Mouse (Mus musculus): ENCODE data around the gene Plxnb1.

Gene Plxnb1

DNA sequence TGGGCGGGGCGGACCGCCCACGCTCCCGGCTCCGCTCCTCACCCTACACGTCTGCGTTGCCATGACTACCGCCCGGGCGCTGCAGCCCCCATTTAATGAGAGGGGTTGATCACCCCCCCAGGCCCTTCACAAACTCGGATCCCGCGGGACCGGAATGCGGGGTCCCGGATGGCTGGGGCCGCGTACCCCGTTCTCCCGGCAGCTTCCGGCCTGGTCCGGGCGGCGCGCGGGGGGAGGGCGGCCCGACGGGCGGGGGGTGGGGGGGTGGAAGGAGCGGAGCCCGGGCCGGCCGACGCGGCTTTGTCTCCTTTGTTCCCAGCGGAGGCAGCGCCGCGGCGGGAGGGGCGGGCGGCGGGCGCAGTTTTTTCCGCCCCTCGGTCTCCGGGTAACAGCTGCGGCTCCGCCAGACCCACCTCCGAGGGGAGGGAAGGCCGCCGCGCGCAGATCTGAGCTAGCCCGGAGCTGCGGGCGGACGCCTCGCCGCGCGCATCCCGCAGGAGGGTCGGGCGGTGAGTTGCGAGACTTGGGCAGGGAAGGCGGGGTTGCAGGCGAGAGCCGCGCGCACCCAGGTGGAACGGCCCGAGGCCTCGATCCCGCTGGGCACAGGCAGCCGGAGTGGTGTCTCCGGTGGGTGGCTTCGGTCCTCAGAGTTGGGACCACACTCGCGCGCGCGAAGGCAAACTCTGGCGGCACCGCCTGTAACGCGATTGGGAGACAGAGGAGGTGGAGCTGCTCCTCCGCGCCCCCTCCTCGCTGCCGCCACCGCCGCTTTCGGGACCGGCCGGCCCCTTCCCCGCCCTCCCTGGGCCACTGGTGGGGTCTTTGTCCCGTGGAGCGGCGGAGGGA, at the start of gene Plxnb1:
Plxnb1 (plus strand) TSS at position 253 of the 846 bp plus-strand sequence.
- DNase-seq (ENCODE audit: extremely low spot score, low spot score) = peak; percentile 87

- peak; percentile 45 for DNase-seq (ENCODE audit: extremely low spot score, low spot score)
These were observed 48.9 kb upstream of the Plxnb1 start for GRCm38 (mm10) chr9:109046306-109046705.

- DNase-seq (ENCODE audit: extremely low spot score, low spot score) = no peak
These were observed 45.9 kb upstream of the Plxnb1 start for GRCm38 (mm10) chr9:109049316-109049715.

- no peak for DNase-seq (ENCODE audit: extremely low spot score, low spot score)
These were observed 45.1 kb upstream of the Plxnb1 start for GRCm38 (mm10) chr9:109049996-109050673.

GRCm38 (mm10) chr9:109050674-109050997, 44.6 kb upstream of the Plxnb1 start:
- DNase-seq (ENCODE audit: extremely low spot score, low spot score) = no peak

GRCm38 (mm10) chr9:109051011-109051501, 44.1 kb upstream of the Plxnb1 start:
- no peak for DNase-seq (ENCODE audit: extremely low spot score, low spot score)

GRCm38 (mm10) chr9:109051651-109052489, 43.3 kb upstream of the Plxnb1 start:
- DNase-seq (ENCODE audit: extremely low spot score, low spot score) = no peak

DNA sequence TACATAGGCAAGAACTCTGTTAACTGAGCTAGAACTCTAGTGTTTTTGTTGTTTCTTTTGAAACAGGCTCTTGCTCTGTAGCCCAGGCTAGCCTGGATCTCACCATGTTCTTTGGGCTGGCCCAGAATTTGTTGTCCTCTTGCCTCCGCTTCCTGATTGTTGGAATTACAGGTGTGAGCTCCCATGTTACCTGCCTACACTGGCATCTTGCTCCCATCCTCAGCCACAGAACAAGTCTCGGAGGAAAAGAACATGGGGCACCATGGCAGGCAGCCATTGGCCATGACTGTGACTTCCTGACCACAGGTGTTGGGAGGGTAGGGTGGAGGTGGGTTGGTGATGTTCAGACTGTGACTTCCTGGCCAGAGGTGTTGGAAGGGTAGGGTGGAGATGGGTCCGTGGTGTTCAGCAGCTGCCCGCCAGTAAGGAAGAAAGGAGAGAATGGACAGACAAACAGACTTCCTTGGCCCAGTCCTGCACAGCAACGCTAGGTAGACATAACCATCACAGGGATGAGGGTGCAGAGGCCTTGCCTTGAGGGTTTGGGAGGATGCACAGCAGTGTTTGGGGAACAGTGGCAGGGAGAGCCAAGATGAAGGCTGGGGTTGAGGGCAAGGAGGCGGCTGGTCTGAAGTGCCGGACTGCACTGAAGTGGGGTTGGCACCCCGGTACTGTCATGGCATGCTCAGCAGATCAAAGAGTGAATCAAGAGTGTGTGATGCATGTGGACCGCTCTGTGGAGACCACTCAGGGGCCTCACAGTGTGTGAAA, 42.5 kb upstream of the Plxnb1 start:
- no peak for DNase-seq (ENCODE audit: extremely low spot score, low spot score)

DNA sequence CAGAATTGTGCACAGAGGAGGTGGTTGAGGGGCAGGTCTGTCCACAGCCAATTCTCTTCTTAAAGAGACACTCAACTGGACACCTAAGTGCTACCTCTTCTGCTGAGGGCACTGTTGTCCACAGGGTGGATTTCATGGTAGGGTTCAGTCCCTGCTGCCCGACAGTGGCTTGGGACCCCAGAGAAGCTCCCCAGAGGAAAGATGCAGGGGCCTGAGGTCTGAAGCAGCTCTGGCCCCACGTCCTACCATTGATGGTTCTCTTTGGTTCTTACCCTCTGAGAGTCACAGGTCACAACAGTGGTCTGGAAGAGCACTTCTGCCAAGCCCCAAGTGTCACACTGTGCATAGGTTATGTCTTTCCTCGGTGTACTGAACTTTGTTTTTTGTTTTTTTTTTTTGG, 41.8 kb upstream of the Plxnb1 start:
- no peak for DNase-seq (ENCODE audit: extremely low spot score, low spot score)

DNA sequence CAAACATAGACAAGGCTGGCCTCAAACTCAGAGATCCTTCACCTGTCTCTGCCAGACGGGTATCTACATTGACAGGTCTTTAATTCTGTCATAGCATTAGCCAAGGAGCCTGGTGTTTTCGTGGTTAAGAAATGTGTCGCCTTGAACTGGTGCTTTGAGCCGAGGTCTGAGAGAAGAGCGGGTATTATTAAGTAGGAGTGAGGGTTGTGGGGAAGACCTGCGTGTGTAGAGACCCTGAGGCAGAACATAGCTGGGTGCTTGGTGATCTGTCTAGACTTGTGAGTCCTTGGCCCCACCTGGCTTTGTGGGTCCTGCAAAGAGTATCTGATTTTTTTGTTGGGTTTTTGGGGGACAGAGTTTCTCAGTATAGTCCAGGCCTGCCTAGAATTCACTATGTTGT, 41.3 kb upstream of the Plxnb1 start:
- DNase-seq (ENCODE audit: extremely low spot score, low spot score) = no peak

DNA sequence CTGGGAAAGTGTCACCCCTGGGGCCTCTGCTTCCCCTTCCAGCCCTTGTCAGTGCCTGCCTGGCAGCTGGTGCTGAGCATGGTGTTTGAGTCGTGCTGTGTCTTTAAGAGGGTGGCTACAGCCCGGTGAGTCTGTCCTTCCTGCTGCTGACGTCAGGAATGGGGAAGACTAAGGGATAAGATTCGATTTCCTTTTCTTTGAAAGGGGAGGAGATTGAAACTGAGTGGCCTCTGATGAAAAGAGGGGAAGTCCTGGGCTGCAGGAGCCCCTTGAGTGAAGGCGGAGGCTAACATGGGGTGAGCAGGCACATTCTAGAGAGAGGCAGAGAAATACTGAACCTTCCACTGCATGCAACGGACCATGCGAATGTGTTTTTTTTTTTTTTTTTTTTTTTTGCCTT, 40.5 kb upstream of the Plxnb1 start:
- DNase-seq (ENCODE audit: extremely low spot score, low spot score) = peak; percentile 42

DNA sequence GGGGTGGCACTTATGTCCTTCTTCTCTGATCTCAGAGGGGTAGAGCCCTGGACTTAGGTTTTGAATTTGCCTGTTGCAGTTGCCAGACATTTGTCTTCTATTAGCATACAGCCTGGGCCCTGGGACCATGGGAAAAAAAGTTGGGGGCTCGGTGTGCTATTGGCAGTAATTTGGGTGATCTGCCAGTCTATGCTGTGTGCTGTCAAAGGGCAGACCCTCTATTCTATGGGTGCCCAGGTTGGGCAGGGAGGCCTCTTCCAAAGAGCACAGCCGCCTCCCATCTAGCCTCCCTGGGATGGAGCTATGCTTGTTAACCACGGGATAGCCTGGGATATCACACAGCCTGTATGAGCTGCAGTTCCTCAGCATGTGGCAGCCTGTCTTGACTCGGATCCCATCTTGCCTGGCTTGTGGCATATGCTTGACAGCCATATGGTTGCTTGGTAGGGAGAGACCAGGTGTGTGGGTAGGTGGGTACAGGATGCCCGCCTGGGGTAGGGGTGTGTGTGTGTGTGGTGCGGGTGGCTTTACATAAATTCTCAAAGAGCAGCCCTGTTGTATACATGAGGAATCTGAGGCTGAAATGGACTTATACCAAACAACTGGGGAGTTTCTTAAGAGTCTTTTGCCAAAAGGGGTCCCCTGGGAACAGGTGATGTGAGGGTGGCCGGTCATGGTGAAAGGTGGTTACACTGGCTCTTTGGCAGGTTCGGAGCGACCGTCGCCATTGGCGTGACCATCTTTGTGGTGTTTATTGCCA, 39.7 kb upstream of the Plxnb1 start:
- no peak for DNase-seq (ENCODE audit: extremely low spot score, low spot score)

GRCm38 (mm10) chr9:109056081-109056690, 39.0 kb upstream of the Plxnb1 start:
- no peak for DNase-seq (ENCODE audit: extremely low spot score, low spot score)

- no peak for DNase-seq (ENCODE audit: extremely low spot score, low spot score)
These were observed 38.3 kb upstream of the Plxnb1 start for GRCm38 (mm10) chr9:109056916-109057315.

- DNase-seq (ENCODE audit: extremely low spot score, low spot score) = no peak
These were observed 37.6 kb upstream of the Plxnb1 start for GRCm38 (mm10) chr9:109057543-109057942.

- no peak for DNase-seq (ENCODE audit: extremely low spot score, low spot score)
These were observed 37.0 kb upstream of the Plxnb1 start for GRCm38 (mm10) chr9:109058006-109058765.

- DNase-seq (ENCODE audit: extremely low spot score, low spot score) = peak; percentile 88
These were observed 35.9 kb upstream of the Plxnb1 start, which contains the start of gene Trex1 for GRCm38 (mm10) chr9:109059136-109059903. TSS of gene Trex1 (minus strand) at chr9:109059734.

DNA sequence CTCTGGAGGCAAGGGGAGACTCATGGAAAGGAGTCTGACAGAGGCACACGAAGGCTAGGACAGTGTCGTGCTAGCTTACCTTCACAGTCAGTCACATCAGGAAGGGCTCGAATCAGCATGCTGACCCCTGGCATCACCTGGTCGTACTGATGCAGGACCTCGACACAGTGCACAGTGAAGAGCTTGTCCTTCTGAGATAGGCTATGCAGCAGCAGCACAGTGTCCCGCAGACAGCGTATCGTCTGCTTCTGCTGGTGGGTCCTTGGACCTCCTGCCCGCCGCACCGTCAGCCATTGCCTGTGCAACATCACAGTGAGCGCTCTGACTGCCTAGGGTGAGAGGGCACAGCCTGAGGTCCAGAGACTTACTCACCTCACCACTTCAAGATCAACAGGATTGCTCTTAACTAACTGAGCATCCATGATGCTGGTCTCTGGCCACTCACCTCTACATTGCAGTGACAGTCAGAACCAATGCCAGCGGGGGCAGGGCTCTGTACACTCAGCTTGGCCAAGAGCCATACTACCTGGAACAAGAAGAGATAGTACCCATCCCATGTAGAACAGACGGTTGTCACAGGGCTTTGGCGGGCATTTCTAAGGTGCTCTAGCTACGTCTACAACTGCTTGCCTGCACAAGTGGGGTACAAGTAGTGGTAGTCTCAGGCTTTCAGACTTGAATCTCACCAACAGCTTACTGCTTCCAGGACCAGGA, 34.8 kb upstream of the Plxnb1 start:
- DNase-seq (ENCODE audit: extremely low spot score, low spot score) = no peak
